Mouse (Mus musculus) mammary gland, adult 2 months (tissue): ENCODE data around the gene Nup188. TPM values are rescaled to one million over a fixed set of nuclear protein-coding genes. Genes with fewer than 3 reads are reported as not detected.

Experiments
- polyA plus RNA-seq: library from polyadenylated mRNA; depleted of rRNA; stranded (reverse); fragments of >200 nt; gene quantifications from 2 replicates; pipeline ENCODE4 v1.2.3, GENCODE M21; 2012; ENCODE audit warnings: low replicate concordance; rRNA removed

Gene Nup188
- polyA plus RNA-seq: 36.3 and 44.6 TPM in 2 replicates

GRCm38 (mm10) chr2:30286192-30287026, at the start of gene Nup188, which contains the start of gene Dolk:
TSS of gene Nup188 (plus strand) at chr2:30286397.
TSS of gene Dolk (minus strand) at chr2:30286334.

GRCm38 (mm10) chr2:30237199-30237880, 48.9 kb upstream of the Nup188 start, which contains the start of gene Lrrc8a:
TSS of gene Lrrc8a (plus strand) at chr2:30237715.

DNA sequence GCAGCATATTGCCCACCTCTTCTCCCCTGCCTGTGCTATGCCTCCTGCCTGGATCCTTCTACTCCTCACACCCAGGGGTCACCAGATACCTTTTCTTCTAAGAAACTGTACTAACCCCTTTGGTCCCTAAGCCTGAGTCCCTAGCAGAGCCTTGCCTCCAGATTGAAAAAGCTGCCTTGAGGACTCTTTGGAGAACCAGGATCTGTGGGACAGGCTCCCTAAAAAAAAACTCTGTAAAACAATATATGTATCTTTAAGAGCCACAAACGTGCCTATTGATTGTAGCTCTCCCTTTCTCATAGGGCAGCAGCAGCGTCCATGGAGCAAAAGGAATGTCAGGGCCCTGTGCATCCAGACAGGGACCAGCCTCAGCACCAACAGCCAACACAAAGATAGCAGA, 45.9 kb upstream of the Nup188 start, which contains the start of gene Gm28035:
Gene Gm28035 (plus strand): TSS at position 301 of the 400 bp plus-strand sequence.

DNA sequence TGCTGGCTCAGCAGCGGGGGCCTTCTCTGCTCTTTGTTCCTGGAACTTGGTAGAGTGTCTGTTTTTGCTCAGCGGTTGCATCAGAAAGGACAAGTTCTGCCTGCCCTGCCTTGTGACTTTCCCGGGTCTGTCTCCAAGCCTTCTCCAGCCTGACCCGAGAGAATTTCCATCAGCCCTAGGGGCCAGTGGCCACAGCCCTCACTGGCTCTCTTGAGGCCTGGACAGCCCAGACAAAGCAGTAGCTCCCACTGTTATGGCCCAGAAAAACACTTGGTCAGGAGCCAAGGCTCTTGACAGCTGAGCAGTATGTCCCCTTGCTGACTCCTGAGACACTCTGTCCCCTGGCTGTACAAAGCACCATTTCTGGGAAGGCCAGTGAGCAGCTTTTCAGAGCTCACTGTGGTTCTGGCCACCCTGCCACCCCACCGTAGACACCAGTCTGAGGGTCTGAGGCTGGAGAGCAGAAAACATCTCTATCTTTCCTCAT, 20.4 kb upstream of the Nup188 start, which contains the start of gene Phyhd1:
Gene Phyhd1 (plus strand): TSS at position 437 of the 487 bp plus-strand sequence.

GRCm38 (mm10) chr2:30280743-30281142, 5.5 kb upstream of the Nup188 start, which contains the start of gene Gm28038:
TSS of gene Gm28038 (plus strand) at chr2:30281043.

DNA sequence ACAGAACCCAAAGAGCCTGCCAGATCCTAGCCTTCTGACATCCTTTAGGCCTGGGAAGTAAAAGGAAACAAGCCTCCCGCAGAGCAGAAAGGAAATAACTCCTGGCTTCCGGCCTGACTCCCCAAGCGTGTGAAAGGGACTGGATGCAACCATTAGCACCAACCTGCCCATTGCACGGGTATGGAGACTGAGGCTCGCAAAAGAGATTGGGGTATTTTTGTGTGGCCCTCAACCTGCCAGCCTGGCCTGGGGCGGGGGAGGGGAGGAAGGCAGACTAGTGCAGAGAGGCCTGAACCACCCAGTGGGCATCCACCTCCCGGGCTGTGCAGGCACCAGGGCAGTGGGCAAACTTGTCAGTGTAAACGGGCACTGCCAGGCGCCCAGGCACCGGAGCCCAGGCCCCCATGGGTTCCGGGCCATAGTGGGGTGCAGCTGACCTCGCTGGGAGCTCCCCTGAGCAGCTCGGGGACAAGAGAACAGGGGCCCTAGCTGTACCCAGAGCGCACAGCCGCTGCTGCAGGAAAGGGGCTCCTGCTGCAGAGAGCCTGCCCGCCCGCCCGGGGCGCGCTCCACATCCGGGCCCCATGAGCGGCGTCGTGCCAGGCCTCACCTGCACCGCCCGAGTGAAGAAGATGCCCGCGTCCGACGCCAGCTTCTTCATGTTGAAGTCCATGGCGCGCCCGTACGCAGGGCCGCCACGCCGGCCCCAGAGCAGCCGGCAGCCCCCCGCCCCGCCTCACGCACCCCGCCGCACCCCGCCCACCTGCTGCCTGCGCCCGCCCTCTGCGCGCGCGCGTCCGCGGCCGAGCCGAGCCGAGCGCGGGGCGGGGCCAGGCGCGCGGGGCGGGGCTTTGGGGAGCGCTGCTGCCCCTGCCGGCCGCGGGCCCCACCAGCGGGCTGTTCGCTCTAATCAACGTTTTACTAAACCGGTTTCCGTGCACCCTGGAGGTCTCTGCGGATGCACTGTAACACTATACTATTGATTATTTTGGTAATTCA, 72.6 kb downstream of the Nup188 start, which contains the start of gene Sh3glb2:
Gene Sh3glb2 (minus strand): TSS at position 805 of the 999 bp plus-strand sequence.

DNA sequence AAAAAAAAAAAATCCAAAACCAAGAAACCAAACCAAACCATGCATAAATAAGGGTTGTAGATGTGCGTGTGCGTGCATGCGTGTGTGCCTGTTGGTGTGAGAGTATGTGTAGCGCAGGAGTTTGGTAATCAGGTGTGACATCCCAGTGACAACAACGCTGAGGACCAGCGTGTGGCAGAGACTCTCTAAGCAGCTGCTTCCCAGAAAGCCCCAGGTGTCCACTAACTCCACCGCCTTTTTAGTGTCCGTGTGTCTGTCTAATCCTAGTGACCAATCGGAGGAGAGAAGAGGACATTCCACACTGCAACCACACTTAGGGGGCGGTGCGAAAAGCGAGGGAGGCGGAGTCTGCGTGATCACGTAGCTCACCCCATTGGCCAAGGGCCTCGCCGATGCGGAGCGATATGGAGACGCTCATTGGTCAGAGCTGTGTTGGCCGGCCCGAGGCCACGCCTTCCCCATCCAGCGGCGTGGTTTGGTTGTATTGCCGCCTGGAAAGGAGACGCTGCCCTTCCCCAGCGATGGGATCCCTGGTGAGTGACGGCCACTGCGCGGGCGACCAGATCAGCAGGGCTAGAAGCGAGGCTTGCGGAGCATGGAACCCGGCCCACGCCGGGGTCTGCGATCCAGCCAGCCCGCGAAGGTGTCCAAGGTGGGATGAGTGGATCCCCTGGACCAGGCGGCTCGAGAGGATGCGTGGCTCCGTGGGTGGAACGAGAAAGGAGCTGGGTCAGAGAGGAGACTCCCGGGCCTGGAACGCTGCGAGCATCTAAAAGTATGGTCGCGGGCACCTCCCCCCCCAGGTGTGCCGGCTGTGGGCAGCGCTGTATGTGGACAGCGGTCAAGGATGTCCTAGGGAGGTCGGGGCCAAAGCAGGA, 77.8 kb downstream of the Nup188 start, which contains the start of gene Miga2:
Gene Miga2 (plus strand): TSS at position 461 of the 878 bp plus-strand sequence.

DNA sequence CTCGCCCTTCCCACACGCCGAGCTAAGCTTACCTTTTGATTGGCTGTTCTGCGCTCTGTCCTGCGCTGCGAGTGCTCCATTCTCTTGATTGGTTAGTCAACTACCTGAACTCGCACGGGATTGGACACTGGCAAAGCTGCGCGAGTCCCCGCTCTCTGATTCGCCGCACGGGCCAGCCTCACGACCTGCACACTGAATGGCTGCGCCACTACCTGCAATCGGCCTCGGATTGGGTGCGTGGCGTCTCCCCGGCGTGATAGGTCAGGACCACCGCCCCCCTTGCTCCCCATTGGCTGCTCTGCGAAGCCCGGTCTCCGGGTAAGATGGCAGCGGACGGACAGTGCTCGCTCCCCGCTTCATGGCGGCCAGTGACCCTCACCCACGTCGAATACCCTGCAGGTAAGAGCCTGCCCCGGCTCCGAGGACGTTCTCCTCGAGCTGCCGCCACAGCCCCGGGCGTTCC, 105.9 kb downstream of the Nup188 start, which contains the start of gene Dolpp1:
Gene Dolpp1 (plus strand): TSS at position 141 of the 463 bp plus-strand sequence.

Other genes with a start within 250 kb of the Nup188 start
- 21.4 and 26.6 TPM in 2 replicates for gene Wdr34, start 237.5 kb upstream of the Nup188 start, polyA plus RNA-seq
- 35.8 and 65.2 TPM in 2 replicates for gene Set, start 229.0 kb upstream of the Nup188 start, polyA plus RNA-seq
- gene Pkn3, start 208.7 kb upstream of the Nup188 start, polyA plus RNA-seq: 13.0 and 14.8 TPM in 2 replicates
- gene Zdhhc12, start 192.7 kb upstream of the Nup188 start, polyA plus RNA-seq: 50.4 and 83.3 TPM in 2 replicates
- gene Zer1, start 161.8 kb upstream of the Nup188 start, polyA plus RNA-seq: 84.4 and 90.4 TPM in 2 replicates
- 77.1 and 93.1 TPM in 2 replicates for gene Tbc1d13, start 152.7 kb upstream of the Nup188 start, polyA plus RNA-seq
- gene Endog, start 114.9 kb upstream of the Nup188 start, polyA plus RNA-seq: 66.0 and 114 TPM in 2 replicates
- 24.1 and 29.7 TPM in 2 replicates for gene Spout1, start 107.9 kb upstream of the Nup188 start, polyA plus RNA-seq
- 34.2 and 45.9 TPM in 2 replicates for gene Kyat1, start 80.5 kb upstream of the Nup188 start, polyA plus RNA-seq
- 38.4 and 49.8 TPM in 2 replicates for gene Lrrc8a, start 48.7 kb upstream of the Nup188 start, polyA plus RNA-seq
- gene Gm28035, start 45.8 kb upstream of the Nup188 start, polyA plus RNA-seq: 10.3 and 22.0 TPM in 2 replicates
- gene Phyhd1, start 20.2 kb upstream of the Nup188 start, polyA plus RNA-seq: 42.8 and 52.9 TPM in 2 replicates
- not detected in 2 replicates for gene Gm28038, start 5.4 kb upstream of the Nup188 start, polyA plus RNA-seq
- 47.9 and 68.2 TPM in 2 replicates for gene Dolk, start 63 bp upstream of the Nup188 start, polyA plus RNA-seq
- gene Sh3glb2, start 72.9 kb downstream of the Nup188 start, polyA plus RNA-seq: 319 and 378 TPM in 2 replicates
- 71.3 and 76.0 TPM in 2 replicates for gene Miga2, start 77.8 kb downstream of the Nup188 start, polyA plus RNA-seq
- gene Dolpp1, start 105.9 kb downstream of the Nup188 start, polyA plus RNA-seq: 78.6 and 80.0 TPM in 2 replicates
- gene Crat, start 129.4 kb downstream of the Nup188 start, polyA plus RNA-seq: 417 and 816 TPM in 2 replicates
- 186 and 240 TPM in 2 replicates for gene Ptpa, start 129.6 kb downstream of the Nup188 start, polyA plus RNA-seq
- 12.1 and 44.0 TPM in 2 replicates for gene Ier5l, start 187.8 kb downstream of the Nup188 start, polyA plus RNA-seq